Mouse (Mus musculus) kidney, embryonic 15.5 days (tissue): Measurements from ENCODE around the gene Epn3. TPM values are rescaled to one million over a fixed set of nuclear protein-coding genes. Genes with fewer than 3 reads are reported as not detected.

ENCODE experiments used
- ATAC-seq: fragments of 200-750 bp; cut with Nextera tagmentation; replicated peaks from 2 replicates; pipeline ENCODE4 v1.8.0; 2017; ENCODE audit warnings: moderate TSS enrichment; ENCODE audit not compliant: low FRiP score
- H3K27ac ChIP-seq: fragments of 300-500 bp; sonication (generic); 2 replicates; pipeline ENCODE4 v1.5.1; 2015; ENCODE audit warnings: mild to moderate bottlenecking, inconsistent platforms
- H3K27me3 ChIP-seq: fragments of 300-500 bp; sonication (generic); 2 replicates; pipeline ENCODE4 v1.6.1; 2015; ENCODE audit warnings: inconsistent platforms
- H3K36me3 ChIP-seq: fragments of 300-500 bp; sonication (generic); 2 replicates; pipeline ENCODE4 v1.6.1; 2015; ENCODE audit warnings: inconsistent platforms
- H3K4me1 ChIP-seq: fragments of 300-500 bp; sonication (generic); 2 replicates; pipeline ENCODE4 v1.6.1; 2015; ENCODE audit warnings: inconsistent platforms
- H3K4me2 ChIP-seq: fragments of 300-500 bp; sonication (generic); 2 replicates; pipeline ENCODE4 v1.6.1; 2015; ENCODE audit warnings: moderate library complexity, mild to moderate bottlenecking, inconsistent platforms
- H3K4me3 ChIP-seq: fragments of 300-500 bp; sonication (generic); replicated peaks from 2 replicates; pipeline ENCODE4 v1.5.1; 2015; ENCODE audit warnings: mild to moderate bottlenecking, inconsistent platforms
- H3K9ac ChIP-seq: fragments of 300-500 bp; sonication (generic); 2 replicates; pipeline ENCODE4 v1.6.1; 2015; ENCODE audit warnings: mild to moderate bottlenecking, inconsistent platforms
- H3K9me3 ChIP-seq: fragments of 300-500 bp; sonication (generic); replicated peaks from 2 replicates; pipeline ENCODE4 v1.6.1; 2016; ENCODE audit warnings: inconsistent platforms
- WGBS: fragments of 180-500 bp; shearing (Covaris S2); methylation state at CpG from one replicate; pipeline ENCODE4 v1.1.7; 2015; ENCODE audit warnings: mixed read lengths; 5-methylcytosine and 5-hydroxymethylcytosine counted together
- polyA plus RNA-seq: library from polyadenylated mRNA; unstranded; fragments of >200 nt; fragmentation: Nextera tagmentation; extraction: Ambion mirVana; gene quantifications from 2 replicates; pipeline ENCODE4 v1.2.1, GENCODE M21; 2015

Epn3 gene
- polyA plus RNA-seq, 1 experiment from 2014 or later = 16.5 TPM

- Histone ChIP-seq H3K27me3 (no peaks in the 10 kb centered on the region), H3K27ac (peak overlapping the region; percentile 71), H3K4me2 (no peak overlapping the region), H3K9ac (no peak overlapping the region), H3K4me1 (peaks cover 60% of the 10 kb centered on the region), H3K36me3 (0 out of 2 replicates have a peak, but pooled peaks cover 8% of the 10 kb centered on the region), H3K9me3 (no peaks in the 10 kb centered on the region), H3K4me3 (no peak overlapping the region)
- 35% methylated on average over 5 of the region's 5 CpGs for WGBS
- ATAC-seq = no peak
These were observed 54.9 kb downstream of the Epn3 start for GRCm38 (mm10) chr11:94444829-94445228.

DNA sequence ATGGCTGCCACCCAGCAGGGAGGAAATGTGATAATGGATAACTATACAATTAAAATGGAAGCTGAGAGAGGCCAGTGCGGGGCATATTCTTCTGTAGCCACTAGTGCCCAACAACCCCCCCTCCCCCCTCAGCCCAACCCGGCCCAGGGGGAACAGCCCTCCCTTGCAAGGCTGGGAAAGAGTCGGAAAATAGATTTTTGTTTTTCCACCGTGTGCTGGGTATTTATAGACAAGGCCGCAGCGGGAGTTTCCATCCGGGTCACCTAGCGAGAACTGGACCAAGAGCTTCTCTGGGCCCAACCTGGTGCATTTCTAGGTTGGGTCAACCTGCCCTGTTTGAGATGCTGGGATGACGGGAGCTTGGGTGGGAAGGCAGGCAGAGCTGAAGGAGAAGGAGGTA lies 58.0 kb downstream of the Epn3 start:
- peaks cover 16% of the 10 kb centered on the region for H3K36me3 ChIP-seq
- H3K9me3 ChIP-seq = no peaks in the 10 kb centered on the region
- WGBS = 63% methylated on average over 9 of the region's 9 CpGs
- peaks cover 5% of the 10 kb centered on the region; the same call in 1 of the 2 replicates for H3K27me3 ChIP-seq
- no peak overlapping the region for H3K4me3 ChIP-seq
- peaks cover 60% of the 10 kb centered on the region for H3K4me1 ChIP-seq
- no peak overlapping the region for H3K4me2 ChIP-seq
- ATAC-seq = no peak
- H3K27ac ChIP-seq = no peak overlapping the region
- no peak overlapping the region for H3K9ac ChIP-seq

- peaks cover 16% of the 10 kb centered on the region for H3K36me3 ChIP-seq
- H3K9ac ChIP-seq = no peak overlapping the region
- H3K4me2 ChIP-seq = no peak overlapping the region
- ATAC-seq = no peak
- peaks cover 5% of the 10 kb centered on the region; the same call in 1 of the 2 replicates for H3K27me3 ChIP-seq
- H3K27ac ChIP-seq = no peak overlapping the region
- no peak overlapping the region for H3K4me3 ChIP-seq
- no peaks in the 10 kb centered on the region for H3K9me3 ChIP-seq
- WGBS = 62% methylated on average over 7 of the region's 7 CpGs
- H3K4me1 ChIP-seq = peaks cover 59% of the 10 kb centered on the region
These were observed 58.7 kb downstream of the Epn3 start for GRCm38 (mm10) chr11:94441122-94441521.

DNA sequence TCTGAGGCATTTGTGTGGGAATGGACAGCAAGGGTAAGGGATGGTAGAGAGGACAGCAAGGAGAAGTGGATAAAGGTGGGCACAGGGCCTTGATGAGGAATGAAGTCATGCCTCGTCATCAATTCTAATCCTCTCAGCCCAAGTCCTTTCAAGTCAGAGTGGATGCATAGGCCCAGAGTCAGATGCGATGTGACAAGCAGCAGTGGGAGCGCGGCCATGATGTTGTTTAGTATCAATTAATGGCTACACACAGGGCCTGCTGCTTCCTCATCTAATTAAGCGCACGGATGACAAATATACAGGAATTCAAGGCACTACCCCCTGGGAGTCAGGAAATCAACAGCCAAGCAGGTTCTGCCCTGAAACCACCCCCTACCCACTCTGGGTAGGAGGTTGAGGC lies 59.4 kb downstream of the Epn3 start:
- WGBS = 83% methylated on average over 6 of the region's 6 CpGs
- peaks cover 16% of the 10 kb centered on the region for H3K36me3 ChIP-seq
- H3K9me3 ChIP-seq = no peaks in the 10 kb centered on the region
- H3K4me3 ChIP-seq = no peak overlapping the region
- peaks cover 5% of the 10 kb centered on the region; the same call in 1 of the 2 replicates for H3K27me3 ChIP-seq
- H3K4me2 ChIP-seq = no peak overlapping the region
- peaks cover 52% of the 10 kb centered on the region for H3K4me1 ChIP-seq
- H3K9ac ChIP-seq = no peak overlapping the region
- ATAC-seq = no peak
- no peak overlapping the region for H3K27ac ChIP-seq

Other genes starting within 250 kb of the Epn3 start
- gene Gm21885, start 218.1 kb downstream of the Epn3 start, polyA plus RNA-seq = not detected in 2 replicates
- gene Luc7l3, start 178.0 kb downstream of the Epn3 start, polyA plus RNA-seq = 127 and 131 TPM in 2 replicates
- 14.8 and 15.4 TPM in 2 replicates for gene Ankrd40, start 172.0 kb downstream of the Epn3 start, polyA plus RNA-seq
- gene Abcc3, start 107.0 kb downstream of the Epn3 start, polyA plus RNA-seq = 3.4 and 6.0 TPM in 2 replicates
- gene Cacna1g, start 25.8 kb downstream of the Epn3 start, polyA plus RNA-seq = 8.5 and 9.9 TPM in 2 replicates
- 0.05 and 0.19 TPM in 2 replicates for gene Spata20, start 13.8 kb downstream of the Epn3 start, polyA plus RNA-seq
- 3.6 and 4.4 TPM in 2 replicates for gene Mycbpap, start 21.8 kb upstream of the Epn3 start, polyA plus RNA-seq
- gene Rsad1, start 49.3 kb upstream of the Epn3 start, polyA plus RNA-seq = 4.0 and 5.6 TPM in 2 replicates
- 0.23 and 1.1 TPM in 2 replicates for gene Chad, start 65.1 kb upstream of the Epn3 start, polyA plus RNA-seq
- gene Acsf2, start 101.9 kb upstream of the Epn3 start, polyA plus RNA-seq = 7.9 and 8.9 TPM in 2 replicates
- 204 and 215 TPM in 2 replicates for gene Lrrc59, start 129.8 kb upstream of the Epn3 start, polyA plus RNA-seq
- 148 and 154 TPM in 2 replicates for gene Mrpl27, start 153.8 kb upstream of the Epn3 start, polyA plus RNA-seq
- 25.9 and 27.1 TPM in 2 replicates for gene Eme1, start 154.0 kb upstream of the Epn3 start, polyA plus RNA-seq
- 20.3 and 22.4 TPM in 2 replicates for gene Xylt2, start 177.5 kb upstream of the Epn3 start, polyA plus RNA-seq
- 0.53 and 0.63 TPM in 2 replicates for gene Gm11541, start 204.5 kb upstream of the Epn3 start, polyA plus RNA-seq
- 0.41 and 0.47 TPM in 2 replicates for gene Cdc34b, start 241.8 kb upstream of the Epn3 start, polyA plus RNA-seq